Mouse (Mus musculus) gastrocnemius, adult 18-20 months (tissue): Measurements from ENCODE around the gene Atad3a. TPM values are rescaled to one million over a fixed set of nuclear protein-coding genes. Genes with fewer than 3 reads are reported as not detected.

Source experiments
- DNase-seq: peaks from one replicate; pipeline ENCODE4 v3.0.0; 2021; ENCODE audit warnings: low spot score
- microRNA-seq: library from miRNA; unstranded; fragments of <30 nt; microRNA quantifications from one replicate; pipeline ENCODE4 v1.2.0, GENCODE M21; 2021
- total RNA-seq, 2 experiments: library from RNA; stranded (reverse); gene quantifications; 2 replicates each; pipeline ENCODE4 v1.2.3; 2021

Gene Atad3a
- total RNA-seq, 2 experiments from 2014 or later = 25.0 to 28.1 TPM

DNA sequence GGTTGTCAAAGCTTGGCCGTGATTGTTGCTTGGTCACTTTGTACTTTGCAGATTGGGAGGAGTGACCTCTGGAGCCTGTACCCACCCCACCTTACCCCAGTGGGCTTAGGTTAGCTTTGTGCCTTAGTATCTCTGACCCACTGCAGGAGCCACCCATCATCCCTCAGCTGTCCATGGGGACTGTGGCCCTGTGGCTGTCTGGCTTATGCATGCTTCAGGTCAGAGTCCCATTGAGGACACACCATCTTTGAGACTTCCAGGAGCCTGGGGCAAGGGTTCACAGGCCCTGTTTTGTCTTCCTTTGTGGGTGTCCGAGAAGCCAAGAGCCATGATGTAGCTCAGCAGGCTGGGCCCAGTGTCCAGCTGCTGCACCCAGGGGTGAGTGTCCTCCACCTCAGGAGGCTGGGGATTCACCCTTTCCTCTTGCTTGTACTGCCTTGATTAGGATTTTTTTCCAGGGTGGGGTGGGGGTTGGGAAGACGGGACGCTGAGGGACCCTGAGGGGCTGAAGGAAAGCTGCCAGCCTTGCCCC is 65.3 kb downstream of the Atad3a start:
- no peak for DNase-seq

DNA sequence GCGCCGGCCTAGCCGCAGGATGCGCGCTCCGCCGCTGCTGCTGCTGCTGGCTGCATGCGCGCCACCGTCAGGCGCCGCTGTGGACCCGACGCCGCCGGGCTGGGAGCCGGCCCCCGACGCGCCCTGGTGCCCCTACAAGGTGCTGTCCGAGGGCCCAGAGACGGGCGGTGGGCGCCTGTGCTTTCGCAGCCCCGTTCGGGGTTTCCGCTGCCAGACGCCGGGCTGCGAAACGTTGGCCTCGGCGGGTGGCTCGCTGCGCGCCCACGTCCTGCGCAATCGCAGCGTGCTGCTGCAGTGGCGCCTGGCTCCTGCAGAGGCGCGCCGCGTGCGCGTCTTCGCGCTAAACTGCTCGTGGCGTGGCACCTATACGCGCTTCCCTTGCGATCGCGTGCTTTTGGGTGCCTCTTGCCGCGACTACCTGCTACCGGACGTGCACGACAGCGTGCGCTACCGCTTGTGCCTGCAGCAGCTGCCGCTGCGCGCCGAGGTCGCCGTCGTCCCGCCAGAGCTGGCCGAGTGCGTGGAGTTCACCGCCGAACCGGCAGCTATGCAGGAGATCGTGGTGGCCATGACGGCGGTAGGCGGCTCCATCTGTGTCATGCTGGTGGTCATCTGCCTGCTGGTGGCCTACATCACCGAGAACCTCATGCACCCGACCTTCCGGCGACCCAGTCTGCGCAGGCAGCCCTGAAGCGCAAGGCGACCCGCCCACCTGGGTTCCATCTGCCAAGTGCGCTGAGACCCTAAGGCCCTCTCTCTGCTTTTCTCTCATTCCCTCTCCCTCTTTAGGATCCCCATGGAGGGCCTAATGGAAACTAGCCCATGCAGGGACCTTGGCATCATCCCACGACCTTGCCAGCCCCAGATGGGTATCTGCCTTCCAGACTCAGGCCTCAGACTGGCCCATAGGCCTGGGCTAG is 66.2 kb downstream of the Atad3a start:
- DNase-seq = peak; percentile 24

DNA sequence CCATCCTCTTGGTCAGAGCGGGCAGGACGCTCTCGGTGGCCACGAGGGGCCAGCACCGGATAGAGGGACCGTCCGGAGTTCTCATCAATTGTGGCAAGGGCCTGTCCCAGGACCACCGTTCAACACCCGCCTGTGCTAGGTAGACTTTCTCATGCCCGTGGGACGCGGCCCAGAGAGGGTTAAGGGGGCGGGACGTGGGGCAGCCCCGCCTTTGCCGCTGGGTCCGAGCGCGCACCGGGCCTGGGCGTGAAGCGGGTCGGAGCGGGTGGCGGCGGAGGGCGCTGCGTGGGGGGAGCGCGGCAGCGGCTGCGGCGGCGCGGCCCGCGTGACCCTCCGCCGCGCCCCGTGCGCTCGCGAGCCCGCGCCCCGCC is 66.8 kb downstream of the Atad3a start, which contains the start of gene Fndc10:
Gene Fndc10 (plus strand): TSS at position 232 of the 371 bp plus-strand sequence.
- DNase-seq = peak; percentile 43

DNA sequence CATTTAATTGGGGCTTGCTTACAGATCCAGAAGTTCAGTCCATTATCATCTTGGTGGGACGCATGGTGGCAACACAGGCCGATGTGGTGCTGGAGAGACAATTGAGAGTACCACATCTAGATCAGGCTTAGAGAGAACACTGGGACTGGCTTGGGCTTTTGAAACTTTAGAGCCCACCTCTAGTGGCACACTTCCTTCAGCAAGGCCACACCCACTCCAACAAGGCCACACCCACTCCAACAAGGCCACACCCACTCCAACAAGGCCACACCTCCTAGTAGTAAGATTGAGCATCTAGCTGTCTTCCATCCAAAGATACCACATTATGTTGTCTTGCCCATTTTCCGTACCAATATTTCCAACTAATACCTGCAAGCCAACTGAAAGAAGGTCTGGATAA is 68.5 kb downstream of the Atad3a start:
- no peak for DNase-seq

Small RNA genes lying within 50 kb of the gene (microRNA-seq; reads per million reads assigned to microRNA genes)
- not detected for gene Gm27743

Other genes with a start within 250 kb of the Atad3a start
- gene Nadk, start 198.7 kb downstream of the Atad3a start, total RNA-seq = 10 to 100 TPM; 16.7 to 22.6 TPM
- 1 to 10 TPM; 3.8 to 4.4 TPM for gene Slc35e2, start 159.7 kb downstream of the Atad3a start, total RNA-seq
- gene Cdk11b, start 136.2 kb downstream of the Atad3a start, total RNA-seq = 10 to 100 TPM; 29.4 to 30.4 TPM
- gene Gm10563, start 115.7 kb downstream of the Atad3a start, total RNA-seq = not detected
- 1 to 10 TPM in 1 of 2 experiments, under 1 TPM in 1; 0.53 to 1.8 TPM for gene Mmp23, start 107.7 kb downstream of the Atad3a start, total RNA-seq
- gene Mib2, start 91.9 kb downstream of the Atad3a start, total RNA-seq = 10 to 100 TPM; 16.1 to 16.8 TPM
- gene Fndc10, start 66.8 kb downstream of the Atad3a start, total RNA-seq = 1 to 10 TPM in 1 of 2 experiments, under 1 TPM in 1; 0.89 to 1.4 TPM
- 10 to 100 TPM; 40.7 to 45.6 TPM for gene Ssu72, start 56.3 kb downstream of the Atad3a start, total RNA-seq
- gene Tmem240, start 26.3 kb downstream of the Atad3a start, total RNA-seq = under 1 TPM; 0.07 to 0.25 TPM
- 1 to 10 TPM; 5.3 to 9.7 TPM for gene Vwa1, start 13.6 kb upstream of the Atad3a start, total RNA-seq
- under 1 TPM; 0.39 to 0.47 TPM for gene Tmem88b, start 24.8 kb upstream of the Atad3a start, total RNA-seq
- not detected for gene Ankrd65, start 29.3 kb upstream of the Atad3a start, total RNA-seq
- 10 to 100 TPM; 50.3 to 54.0 TPM for gene Mrpl20, start 41.8 kb upstream of the Atad3a start, total RNA-seq
- gene Ccnl2, start 51.4 kb upstream of the Atad3a start, total RNA-seq = 10 to 100 TPM; 15.4 to 18.3 TPM
- 10 to 100 TPM; 79.5 to 82.6 TPM for gene Aurkaip1, start 70.2 kb upstream of the Atad3a start, total RNA-seq
- gene Mxra8, start 78.6 kb upstream of the Atad3a start, total RNA-seq = 10 to 100 TPM; 25.0 to 29.7 TPM
- 100 to 1,000 TPM; 104 to 106 TPM for gene Dvl1, start 86.3 kb upstream of the Atad3a start, total RNA-seq
- gene Tas1r3, start 102.3 kb upstream of the Atad3a start, total RNA-seq = under 1 TPM; 0.09 to 0.12 TPM
- 10 to 100 TPM; 13.0 to 16.2 TPM for gene Cptp, start 108.3 kb upstream of the Atad3a start, total RNA-seq
- 10 to 100 TPM; 13.9 to 14.0 TPM for gene Ints11, start 108.5 kb upstream of the Atad3a start, total RNA-seq
- gene Pusl1, start 130.7 kb upstream of the Atad3a start, total RNA-seq = 10 to 100 TPM; 11.2 to 13.2 TPM
- 1 to 10 TPM; 6.6 to 7.3 TPM for gene Acap3, start 130.7 kb upstream of the Atad3a start, total RNA-seq
- 10 to 100 TPM; 62.3 to 66.4 TPM for gene Ube2j2, start 182.7 kb upstream of the Atad3a start, total RNA-seq
- 10 to 100 TPM; 16.9 to 19.7 TPM for gene C1qtnf12, start 201.2 kb upstream of the Atad3a start, total RNA-seq
- gene B3galt6, start 231.6 kb upstream of the Atad3a start, total RNA-seq = 1 to 10 TPM; 1.3 TPM
- gene Sdf4, start 231.8 kb upstream of the Atad3a start, total RNA-seq = 10 to 100 TPM; 77.2 to 85.0 TPM